Comparison of ENCODE assay signal across 10 mouse cellular contexts in genomic region chr19:45615415-45616213, GRCm38 (mm10). TPM values are rescaled to one million over a fixed set of nuclear protein-coding genes. Genes with fewer than 3 reads are reported as not detected.
A peak's percentile ranks its signal among the peaks of the same experiment; 100 is the strongest.
DNase-seq lines count a peak whose midpoint lies in the region; ATAC-seq and TF ChIP-seq lines count a peak whose summit lies in the region.
"Had no signal": no experiment of that assay in that cellular context is flagged by ENCODE, and none has a peak within 500 bp of the region (broad histone marks: within the 10 kb centered on the region; RNA-seq: fewer than 3 reads in every experiment).

No protein-coding gene starts in this region.

- H3K4me3 ChIP-seq in kidney, postnatal 0 days (replicated peaks; ENCODE audit: low read depth, low read length), result no peak overlapping the region
- H3K4me3 ChIP-seq in hindbrain, postnatal 0 days (ENCODE audit: low read length), result no peak overlapping the region
- no peak overlapping the region for H3K4me3 ChIP-seq in midbrain, embryonic 15.5 days
- H3K4me3 ChIP-seq: myocyte had no signal

- H3K9ac ChIP-seq in kidney, postnatal 0 days (ENCODE audit: low read depth, low read length), result no peak overlapping the region
- H3K9ac ChIP-seq in hindbrain, postnatal 0 days (replicated peaks; ENCODE audit: low read length), result no peak overlapping the region
- H3K9ac ChIP-seq in midbrain, embryonic 15.5 days, result no peak overlapping the region

- DNase-seq in kidney, postnatal 0 days (ENCODE audit: low spot score), result peak; percentile 49
- DNase-seq in kidney, adult 8-10 months, result no peak
- peak; percentile 24 for DNase-seq in hindbrain, postnatal 0 days (ENCODE audit: low spot score)
- no peak for DNase-seq in cerebellum, adult 8-10 months
- DNase-seq in adipocyte (ENCODE audit: low spot score), result no peak
- DNase-seq in gastrocnemius, adult 18-20 months (ENCODE audit: low spot score), result no peak
- DNase-seq: spleen, adult 18-20 months had no signal

- 56% methylated on average over 12 of the region's 12 CpGs for WGBS in kidney, postnatal 0 days
- 37% methylated on average over 12 of the region's 12 CpGs for WGBS in hindbrain, postnatal 0 days
- WGBS in midbrain, embryonic 15.5 days, result 34% methylated on average over 12 of the region's 12 CpGs

- 0 out of 2 replicates have a peak, but pooled peaks have one; percentile 29 for ATAC-seq in kidney, postnatal 0 days (replicated peaks; ENCODE audit: low FRiP score, low read depth)
- 0 out of 2 replicates have a peak, but pooled peaks have one; percentile 26 for ATAC-seq in erythroblast, adult 5-6 weeks (replicated peaks; ENCODE audit: low FRiP score, poor library complexity, severe bottlenecking)
- ATAC-seq in hindbrain, postnatal 0 days, result peak; percentile 33
- ATAC-seq in midbrain, embryonic 15.5 days (replicated peaks), result peak; percentile 37; the same call in 1 of the 2 replicates

- 0 out of 2 replicates have a peak, but pooled peaks cover 4% of the 10 kb centered on the region for H3K4me1 ChIP-seq in kidney, postnatal 0 days (replicated peaks; ENCODE audit: insufficient read depth, low read length)
- H3K4me1 ChIP-seq in hindbrain, postnatal 0 days (ENCODE audit: insufficient read depth, low read length), result peaks cover 22% of the 10 kb centered on the region; the same call in 1 of the 2 replicates
- H3K4me1 ChIP-seq in midbrain, embryonic 15.5 days, result peaks cover 27% of the 10 kb centered on the region

- no peaks in the 10 kb centered on the region for H3K27me3 ChIP-seq in kidney, postnatal 0 days (ENCODE audit: insufficient read depth, low read length)
- no peaks in the 10 kb centered on the region for H3K27me3 ChIP-seq in hindbrain, postnatal 0 days (ENCODE audit: insufficient read depth, low read length)
- H3K27me3 ChIP-seq in midbrain, embryonic 15.5 days (replicated peaks), result no peaks in the 10 kb centered on the region

- H3K36me3 ChIP-seq in kidney, postnatal 0 days (ENCODE audit: insufficient read depth, low read length), result no peaks in the 10 kb centered on the region
- H3K36me3 ChIP-seq in hindbrain, postnatal 0 days (ENCODE audit: insufficient read depth, low read length), result peaks cover 5% of the 10 kb centered on the region; the same call in 1 of the 2 replicates
- H3K36me3 ChIP-seq in midbrain, embryonic 15.5 days (replicated peaks), result no peaks in the 10 kb centered on the region

- no peak for TF ChIP-seq CTCF in kidney, postnatal 0 days (IDR thresholded peaks at IDR 0.05; ENCODE audit: low read depth)
- no peak for TF ChIP-seq CTCF in hindbrain, postnatal 0 days (IDR thresholded peaks at IDR 0.05; ENCODE audit: low read depth)

- H3K27ac ChIP-seq in kidney, postnatal 0 days, result no peak overlapping the region
- peak overlapping the region; percentile 73 for H3K27ac ChIP-seq in hindbrain, postnatal 0 days
- H3K27ac ChIP-seq in midbrain, embryonic 15.5 days, result 0 out of 2 replicates have a peak overlapping the region, but pooled peaks have one; percentile 11

- H3K4me2 ChIP-seq in kidney, postnatal 0 days (ENCODE audit: low read length), result no peak overlapping the region
- H3K4me2 ChIP-seq in hindbrain, postnatal 0 days (ENCODE audit: low read depth, low read length), result no peak overlapping the region
- no peak overlapping the region for H3K4me2 ChIP-seq in midbrain, embryonic 15.5 days

- H3K9me3 ChIP-seq in kidney, postnatal 0 days (replicated peaks; ENCODE audit: low read length), result no peaks in the 10 kb centered on the region
- H3K9me3 ChIP-seq in hindbrain, postnatal 0 days (ENCODE audit: low read length), result no peaks in the 10 kb centered on the region
- no peaks in the 10 kb centered on the region for H3K9me3 ChIP-seq in midbrain, embryonic 15.5 days

RNA-seq across cellular contexts. Expression of gene Fbxw4, which starts 44.5 kb away (rescaled TPM):
- 4.8 and 5.9 TPM in 2 replicates for polyA plus RNA-seq in kidney, postnatal 0 days (2015; fragmentation: Nextera tagmentation; extraction: Ambion mirVana)
- 8.5 and 27.4 TPM in 2 replicates for total RNA-seq in erythroblast, adult 5-6 weeks (2015; ENCODE audit: low replicate concordance)
- 6.0 and 26.9 TPM in 2 replicates for total RNA-seq in erythroblast, adult 5-6 weeks (2017; ENCODE audit: low replicate concordance)
- total RNA-seq in hindbrain, postnatal 0 days (2014; rRNA removed), result 65.3 and 77.0 TPM in 2 replicates
- 5.3 and 5.4 TPM in 2 replicates for polyA plus RNA-seq in hindbrain, postnatal 0 days (2015; fragmentation: Nextera tagmentation; extraction: Ambion mirVana)
- 6.1 and 7.8 TPM in 2 replicates for polyA plus RNA-seq in midbrain, embryonic 15.5 days (2015; fragmentation: Nextera tagmentation; extraction: Ambion mirVana)
- total RNA-seq in gastrocnemius, adult 18-20 months (2021), result 10 to 100 TPM; 29.5 to 33.3 TPM

RNA-seq across cellular contexts. Expression of gene Gm17018, which starts 55.2 kb away (rescaled TPM):
- 48.6 and 49.2 TPM in 2 replicates for polyA plus RNA-seq in kidney, postnatal 0 days (2015; fragmentation: Nextera tagmentation; extraction: Ambion mirVana)
- total RNA-seq in erythroblast, adult 5-6 weeks (2015; ENCODE audit: low replicate concordance), result 1.2 and 5.6 TPM in 2 replicates
- 0.68 and 2.5 TPM in 2 replicates for total RNA-seq in erythroblast, adult 5-6 weeks (2017; ENCODE audit: low replicate concordance)
- 20.9 and 23.0 TPM in 2 replicates for total RNA-seq in hindbrain, postnatal 0 days (2014; rRNA removed)
- 86.4 and 90.7 TPM in 2 replicates for polyA plus RNA-seq in hindbrain, postnatal 0 days (2015; fragmentation: Nextera tagmentation; extraction: Ambion mirVana)
- polyA plus RNA-seq in midbrain, embryonic 15.5 days (2015; fragmentation: Nextera tagmentation; extraction: Ambion mirVana), result 60.3 and 65.8 TPM in 2 replicates
- total RNA-seq in gastrocnemius, adult 18-20 months (2021), result 10 to 100 TPM; 16.7 to 19.6 TPM

RNA-seq across cellular contexts. Expression of gene Poll, which starts 55.3 kb away (rescaled TPM):
- polyA plus RNA-seq in kidney, postnatal 0 days (2015; fragmentation: Nextera tagmentation; extraction: Ambion mirVana), result 12.5 and 13.7 TPM in 2 replicates
- 1.3 TPM in 1 of 2 replicates, not detected in the other for total RNA-seq in erythroblast, adult 5-6 weeks (2015; ENCODE audit: low replicate concordance)
- 1.5 and 2.3 TPM in 2 replicates for total RNA-seq in erythroblast, adult 5-6 weeks (2017; ENCODE audit: low replicate concordance)
- total RNA-seq in hindbrain, postnatal 0 days (2014; rRNA removed), result 17.0 and 17.3 TPM in 2 replicates
- polyA plus RNA-seq in hindbrain, postnatal 0 days (2015; fragmentation: Nextera tagmentation; extraction: Ambion mirVana), result 11.0 and 11.1 TPM in 2 replicates
- polyA plus RNA-seq in midbrain, embryonic 15.5 days (2015; fragmentation: Nextera tagmentation; extraction: Ambion mirVana), result 13.8 and 14.5 TPM in 2 replicates
- 10 to 100 TPM; 14.8 to 15.1 TPM for total RNA-seq in gastrocnemius, adult 18-20 months (2021)

Comparison
In these comparisons a context has a peak if more than half of its experiments do, and no peak if none do; other contexts are left out.
1. DNase-seq: peak in kidney, postnatal 0 days (single experiment) and hindbrain, postnatal 0 days (single experiment); none in kidney, adult 8-10 months (0 of 2), cerebellum, adult 8-10 months (single experiment), adipocyte (single experiment) and gastrocnemius, adult 18-20 months (single experiment).
2. Peak in every context shown above with its lines, with median percentiles within 50 percentile points of each other: ATAC-seq.